Mouse (Mus musculus) retina, postnatal 1 day (tissue): ENCODE results near the gene Tgm7.
"Not testable (repeated sequence)": the region's sequence is repeated elsewhere in the genome, so short reads cannot be mapped to it uniquely, and the experiment has no call there.

Source experiments
- DNase-seq: peaks from one replicate; pipeline ENCODE4 v3.0.0-alpha.2; 2012

Gene Tgm7

GRCm38 (mm10) chr2:121109695-121110094, at the start of gene Tgm7:
Gene Tgm7, minus strand, starts transcription at chr2:121109795.
- no peak for DNase-seq

- no peak for DNase-seq
Measured at GRCm38 (mm10) chr2:121153100-121153499, 43.5 kb upstream of the Tgm7 start.

- DNase-seq = no peak
Measured at GRCm38 (mm10) chr2:121149679-121150078, 40.1 kb upstream of the Tgm7 start.

DNA sequence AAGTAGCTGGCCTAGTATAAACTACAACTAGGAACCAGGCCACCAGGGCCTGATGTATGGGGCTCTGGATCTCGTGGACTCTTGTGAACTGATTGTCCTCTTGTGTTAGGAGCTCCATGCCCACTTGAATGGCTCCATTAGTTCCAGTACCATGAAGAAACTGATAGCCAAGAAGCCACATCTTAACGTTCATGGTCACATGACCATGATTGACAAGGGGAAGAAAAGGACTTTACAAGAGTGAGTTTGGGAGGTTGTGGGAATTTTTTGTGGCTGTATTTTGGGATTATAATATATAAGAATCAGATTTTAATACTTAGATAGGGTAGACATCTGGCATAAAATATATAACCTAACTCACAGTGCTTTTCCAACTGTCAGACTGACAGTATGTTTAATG, 32.8 kb upstream of the Tgm7 start:
- DNase-seq = no peak

DNA sequence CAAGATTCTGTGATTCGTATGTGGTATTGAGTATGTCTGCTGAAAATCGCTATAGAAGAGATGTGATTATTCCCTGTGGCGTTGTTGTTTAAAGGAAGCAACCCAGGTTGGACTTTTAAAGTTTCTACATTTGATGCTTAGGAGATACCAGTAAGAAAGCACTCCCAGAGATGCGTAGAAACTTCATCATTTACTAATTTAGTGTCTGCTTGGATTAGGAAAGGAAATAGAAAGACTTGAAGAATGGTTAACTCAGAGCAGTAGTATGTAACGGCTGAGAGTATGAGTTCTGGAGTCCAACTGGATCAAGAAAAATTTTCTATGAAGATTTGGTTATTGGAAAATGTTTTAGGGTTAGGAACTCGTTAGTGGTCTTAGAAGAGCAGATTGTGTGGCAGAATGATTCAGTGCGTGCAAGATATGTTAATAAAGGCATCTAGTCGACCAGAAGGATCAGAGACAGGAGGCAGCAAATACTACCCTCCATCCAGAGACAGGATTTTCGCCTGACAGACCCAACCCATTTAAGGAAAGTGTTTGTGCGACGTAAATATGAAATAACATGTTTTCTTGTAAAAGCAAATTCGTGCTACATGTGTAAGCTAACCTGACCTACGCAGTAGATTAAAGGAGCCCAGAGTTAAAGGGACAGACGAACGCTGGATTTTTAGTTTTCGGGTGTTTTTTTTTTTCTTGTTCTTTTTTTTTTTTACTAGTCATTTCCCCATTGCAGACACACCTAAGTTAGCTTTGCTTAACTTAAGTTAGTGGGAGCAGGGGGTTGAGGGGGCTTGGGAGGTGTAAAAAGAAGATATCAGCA, 31.8 kb upstream of the Tgm7 start:
- peak; percentile 1 for DNase-seq

DNA sequence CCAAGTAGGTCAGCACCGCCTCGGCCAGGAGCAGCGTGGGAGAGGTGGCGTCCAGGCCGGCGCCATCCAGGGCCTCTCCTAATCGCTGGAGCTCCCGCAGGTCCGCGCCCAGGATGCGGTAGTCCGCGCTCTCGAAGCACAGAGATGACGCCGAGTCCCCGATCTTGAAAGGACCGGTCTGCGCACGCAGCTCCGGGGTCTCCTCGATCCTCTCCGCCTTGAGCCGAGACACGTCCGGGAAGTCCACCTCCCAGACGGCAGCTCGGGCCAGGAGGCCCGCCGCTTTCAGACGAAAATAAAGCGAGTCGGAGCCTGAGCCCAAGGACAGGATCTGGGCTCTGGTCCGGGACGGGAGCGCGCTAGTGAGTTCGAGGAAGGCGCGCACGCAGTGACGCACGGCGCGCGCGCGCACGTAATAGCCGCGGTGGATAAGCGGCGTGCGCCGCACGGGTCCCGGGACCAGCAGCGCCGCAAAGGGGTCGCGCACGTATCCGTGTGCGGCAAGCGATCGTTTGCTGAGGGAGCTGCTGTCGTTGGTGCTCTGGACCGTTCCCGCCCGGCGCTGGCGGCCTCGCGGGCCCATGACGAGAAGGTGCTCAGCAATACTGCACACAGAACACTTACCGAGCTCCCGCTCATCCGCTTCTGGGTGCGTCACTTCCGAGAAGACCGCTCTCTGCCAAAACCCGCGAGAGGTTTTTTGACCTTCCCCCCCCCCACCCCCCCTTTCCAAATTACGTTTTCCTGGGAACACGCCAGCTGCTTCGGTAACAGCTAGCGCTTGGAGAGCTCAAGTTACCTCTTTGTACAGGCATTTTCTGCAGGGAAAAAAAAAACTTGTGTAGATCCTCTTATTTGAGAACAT, 30.7 kb upstream of the Tgm7 start, which contains the start of the genes Adal and Lcmt2:
Gene Adal, plus strand, starts transcription at position 411 of the 865 bp plus-strand sequence.
Gene Lcmt2, minus strand, starts transcription at position 636 of the 865 bp plus-strand sequence.
- DNase-seq = peak; percentile 96

- peak; percentile 86 for DNase-seq
Measured at GRCm38 (mm10) chr2:121139266-121140017, 29.8 kb upstream of the Tgm7 start.

GRCm38 (mm10) chr2:121137371-121137770, 27.8 kb upstream of the Tgm7 start:
- no peak for DNase-seq

DNA sequence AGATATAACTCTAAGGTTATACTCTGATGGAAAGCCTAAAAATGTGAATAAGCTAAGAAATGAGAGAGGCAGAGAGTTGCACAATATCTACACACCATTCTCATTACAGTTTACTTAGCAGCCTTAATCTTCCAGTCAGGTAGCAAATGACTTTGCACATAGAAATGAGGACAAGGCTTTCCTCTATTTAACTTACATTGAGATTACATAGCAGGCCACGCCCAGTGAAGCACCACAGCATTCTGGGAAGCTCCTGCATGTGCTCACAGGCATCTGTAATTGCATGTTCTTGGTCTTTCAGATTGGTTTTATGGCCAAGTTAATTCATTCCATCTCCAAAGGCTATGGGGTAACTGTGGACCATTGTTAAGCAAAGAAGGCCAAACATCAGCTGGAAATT, 23.2 kb upstream of the Tgm7 start:
- DNase-seq = no peak

DNA sequence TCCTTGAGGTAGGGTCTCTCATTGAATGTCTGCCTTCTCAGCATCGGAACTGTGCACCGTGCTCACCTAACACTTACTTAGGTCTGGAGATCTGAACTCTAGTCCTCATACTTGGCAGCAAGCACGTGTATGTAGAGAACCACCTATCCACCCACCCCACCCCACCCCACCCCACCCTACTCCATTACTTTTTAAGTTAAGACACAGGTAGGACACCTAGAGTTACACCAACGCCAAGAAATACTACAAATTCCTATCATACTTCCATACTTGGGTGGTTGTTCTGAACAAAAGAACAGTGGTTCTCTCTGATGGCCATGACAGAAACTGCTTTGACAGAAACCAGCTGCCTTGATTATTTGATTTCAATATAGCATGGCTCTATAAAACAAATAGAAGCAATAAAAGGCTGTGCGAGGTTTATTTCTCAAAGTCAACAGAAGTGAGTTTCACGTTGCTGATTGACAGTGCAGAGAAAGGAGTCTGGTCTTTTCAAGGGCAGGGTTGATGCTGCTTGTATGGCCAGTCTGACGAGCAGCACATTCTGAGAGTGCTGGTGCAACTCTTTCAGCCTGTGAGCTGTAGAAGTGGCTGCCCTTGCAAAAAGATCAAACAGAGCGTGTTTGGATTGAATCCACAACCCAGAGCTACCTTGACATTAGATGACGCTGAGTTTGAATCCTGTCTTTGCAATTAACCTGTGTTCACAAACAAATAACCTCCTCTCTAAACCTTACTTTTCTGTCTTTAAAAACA, 19.4 kb upstream of the Tgm7 start:
- no peak for DNase-seq

- DNase-seq = no peak
Measured at GRCm38 (mm10) chr2:121127536-121127935, 17.9 kb upstream of the Tgm7 start.

GRCm38 (mm10) chr2:121126302-121126701, 16.7 kb upstream of the Tgm7 start:
- not testable (repeated sequence) for DNase-seq

DNA sequence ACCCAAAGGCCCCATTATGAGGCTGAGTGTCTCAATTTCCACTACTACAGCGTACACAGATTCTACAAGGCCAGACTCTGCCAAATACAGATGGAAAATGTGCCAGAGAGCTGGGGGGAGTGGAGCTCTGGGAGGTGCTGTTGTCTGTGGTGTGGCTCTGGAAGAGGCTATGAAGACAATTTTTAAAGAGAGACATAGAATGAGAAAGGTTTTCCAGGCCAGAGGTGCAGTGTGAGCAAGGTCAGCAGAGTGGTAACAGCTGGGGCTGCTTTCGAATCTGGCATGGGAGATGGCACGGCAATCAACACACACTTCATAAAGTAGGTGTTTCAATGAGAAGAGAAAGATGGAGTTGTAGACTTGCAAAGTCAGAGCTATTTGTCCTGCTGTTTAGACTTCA, 9.7 kb upstream of the Tgm7 start:
- DNase-seq = no peak

DNA sequence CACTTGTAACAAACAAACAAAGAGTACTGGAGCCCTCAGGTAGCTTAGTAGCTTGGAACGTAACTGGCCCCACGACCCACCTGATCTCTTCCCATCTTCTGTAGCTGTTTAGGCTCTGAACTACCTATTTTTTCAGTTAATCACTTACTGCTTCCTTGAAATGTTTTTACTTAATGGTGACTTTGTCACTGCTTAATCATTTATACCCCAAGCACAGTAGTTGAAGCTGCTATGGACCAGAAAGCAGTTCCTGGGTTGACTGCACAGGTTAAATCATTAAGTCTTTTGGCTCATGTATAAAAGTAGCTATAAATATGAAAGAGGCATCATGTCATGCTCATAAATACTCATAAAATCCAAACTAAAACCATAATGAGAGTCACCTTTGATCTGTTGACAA, 5.8 kb upstream of the Tgm7 start:
- DNase-seq = no peak

GRCm38 (mm10) chr2:121105940-121106339, 3.7 kb downstream of the Tgm7 start:
- peak; percentile 17 for DNase-seq

DNA sequence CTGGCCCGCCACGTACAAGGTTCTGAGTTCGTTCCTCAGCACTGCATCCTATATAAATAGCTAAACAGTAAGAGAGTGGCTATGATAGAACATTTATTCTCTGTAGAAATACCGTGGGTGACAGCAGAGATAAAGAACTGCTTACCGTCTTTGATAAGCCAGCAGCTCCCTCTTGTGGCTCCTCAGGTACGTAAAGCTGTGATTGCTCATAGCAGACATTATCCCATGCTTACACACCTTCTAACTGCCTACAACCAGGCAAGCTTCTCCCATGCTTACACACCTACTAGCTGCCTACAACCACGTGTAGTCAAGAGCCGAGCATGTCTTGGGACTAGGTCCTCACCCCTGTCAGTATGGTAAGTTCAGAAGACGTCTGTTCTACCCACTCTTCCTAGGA, 7.5 kb downstream of the Tgm7 start:
- peak; percentile 78 for DNase-seq

- DNase-seq = no peak
Measured at GRCm38 (mm10) chr2:121089751-121090150, 19.8 kb downstream of the Tgm7 start.

DNA sequence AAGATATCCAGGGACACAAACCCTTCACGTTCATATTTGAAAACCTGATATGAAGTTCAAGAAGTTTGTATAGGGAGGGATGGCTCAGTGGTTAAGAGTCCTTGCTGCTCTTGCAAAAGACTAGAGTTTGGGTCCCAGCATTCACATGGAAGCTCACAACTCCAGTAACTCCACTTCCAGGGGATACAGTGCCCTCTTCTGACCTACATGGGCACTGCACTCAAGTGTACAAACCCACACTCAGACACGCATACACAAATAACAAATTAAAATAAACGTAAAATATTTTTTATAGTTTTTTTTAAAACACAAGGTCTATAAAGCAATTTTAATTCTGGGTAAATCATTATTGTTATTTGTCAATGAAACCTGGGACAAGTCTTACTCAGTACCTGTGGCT, 21.1 kb downstream of the Tgm7 start:
- no peak for DNase-seq

DNA sequence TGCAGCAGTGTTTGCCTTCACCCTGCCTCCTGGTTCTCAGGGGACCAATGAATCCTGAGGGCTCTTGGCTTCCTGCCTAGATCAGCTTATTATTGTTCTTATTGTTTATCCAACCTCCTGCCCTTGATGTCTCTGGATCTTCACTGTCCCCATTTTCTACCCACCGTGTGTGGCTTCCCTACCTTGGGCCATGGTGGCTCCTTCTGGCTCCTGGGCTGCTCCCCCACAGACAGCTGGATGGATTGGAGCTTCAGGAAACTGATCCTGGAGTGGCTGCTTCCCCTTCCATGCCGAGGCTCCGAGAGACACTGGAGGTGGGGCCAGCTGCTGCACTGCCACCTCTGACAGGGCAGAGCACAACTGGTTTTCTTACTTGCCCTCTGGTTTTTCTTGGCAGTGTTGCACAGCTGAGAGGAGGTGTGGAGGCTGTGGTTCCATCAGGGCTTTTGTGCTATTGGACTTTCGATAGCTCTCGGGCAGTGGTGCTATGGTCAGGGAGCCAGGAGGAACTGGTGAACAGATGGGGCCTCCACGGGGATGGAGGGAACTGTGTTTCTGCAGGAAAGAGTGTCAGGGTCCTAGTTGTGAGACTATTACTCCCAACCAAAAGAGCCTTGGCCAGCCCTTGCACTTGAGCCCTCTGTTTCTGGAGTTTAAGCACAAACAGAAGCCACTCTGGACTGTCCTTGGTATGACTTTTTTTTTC, 24.0 kb downstream of the Tgm7 start, which contains the start of gene Tgm5:
Gene Tgm5, minus strand, starts transcription at position 362 of the 706 bp plus-strand sequence.
- DNase-seq = peak; percentile 39

GRCm38 (mm10) chr2:121082626-121083025, 27.0 kb downstream of the Tgm7 start:
- DNase-seq = no peak

GRCm38 (mm10) chr2:121074747-121075146, 34.8 kb downstream of the Tgm7 start:
- DNase-seq = no peak
